Mouse (Mus musculus) limb, embryonic 14.5 days (tissue): ENCODE measurements around the gene Zcchc8. TPM values are rescaled to one million over a fixed set of nuclear protein-coding genes. Genes with fewer than 3 reads are reported as not detected.

Experiments
- ATAC-seq: fragments of 200-750 bp; cut with Nextera tagmentation; 2 replicates; pipeline ENCODE4 v1.8.0; 2017; ENCODE audit warnings: low read depth, moderate number of reproducible peaks, moderate TSS enrichment; ENCODE audit not compliant: low FRiP score
- DNase-seq: peaks from one replicate; pipeline ENCODE4 v3.0.0-alpha.2; 2015; ENCODE audit warnings: low spot score
- H3K27ac ChIP-seq: fragments of 300-500 bp; sonication (generic); replicated peaks from 2 replicates; pipeline ENCODE4 v1.5.1; 2014; ENCODE audit warnings: low read depth, mild to moderate bottlenecking, low read length, moderate library complexity, mixed read lengths
- H3K27me3 ChIP-seq: fragments of 300-500 bp; sonication (generic); 2 replicates; pipeline ENCODE4 v1.6.1; 2014; ENCODE audit warnings: low read length, mixed read lengths; ENCODE audit not compliant: control insufficient read depth, insufficient read depth
- H3K36me3 ChIP-seq: fragments of 300-500 bp; sonication (generic); 2 replicates; pipeline ENCODE4 v1.6.1; 2014; ENCODE audit warnings: mild to moderate bottlenecking, low read length, moderate library complexity, mixed read lengths; ENCODE audit not compliant: control insufficient read depth, insufficient read depth
- H3K4me1 ChIP-seq: fragments of 300-500 bp; sonication (generic); 2 replicates; pipeline ENCODE4 v1.6.1; 2014; ENCODE audit warnings: antibody characterized with exemption, low read length, mixed read lengths; ENCODE audit not compliant: control insufficient read depth, insufficient read depth
- H3K4me2 ChIP-seq: fragments of 300-500 bp; sonication (generic); replicated peaks from 2 replicates; pipeline ENCODE4 v1.6.1; 2014; ENCODE audit warnings: low read depth, mild to moderate bottlenecking, low read length, moderate library complexity; ENCODE audit not compliant: severe bottlenecking
- H3K4me3 ChIP-seq: fragments of 300-500 bp; sonication (generic); replicated peaks from 2 replicates; pipeline ENCODE4 v1.5.1; 2014; ENCODE audit warnings: low read length
- H3K9ac ChIP-seq: fragments of 300-500 bp; sonication (generic); 2 replicates; pipeline ENCODE4 v1.6.1; 2014; ENCODE audit warnings: mild to moderate bottlenecking, low read depth, low read length, moderate library complexity; ENCODE audit not compliant: severe bottlenecking
- H3K9me3 ChIP-seq: fragments of 300-500 bp; sonication (generic); 2 replicates; pipeline ENCODE4 v1.6.1; 2016; ENCODE audit warnings: low read length; ENCODE audit not compliant: control insufficient read depth
- POLR2A ChIP-seq: fragments of 200-500 bp; IDR thresholded peaks from 2 replicates; pipeline ENCODE4 v1.8.0; 2012; ENCODE audit warnings: inconsistent platforms, mild to moderate bottlenecking, moderate library complexity, borderline replicate concordance; ENCODE audit not compliant: insufficient read depth, insufficient read length; ENCODE audit errors: extremely low read depth
- WGBS: fragments of 180-500 bp; shearing (Covaris S2); extraction: QIAGEN DNeasy Blood & Tissue Kit; methylation state at CpG from one replicate; pipeline ENCODE4 v1.1.7; 2014; 5-methylcytosine and 5-hydroxymethylcytosine counted together
- polyA plus RNA-seq, 2 experiments: library from polyadenylated mRNA; depleted of rRNA in 1 of 2; stranded (reverse) in 1 of 2; unstranded in 1 of 2; fragments of >200 nt; fragmentation: Nextera tagmentation in 1 of 2; extraction: Ambion mirVana in 1 of 2; gene quantifications; 2 replicates each; pipeline versions ENCODE4 v1.2.1 to v1.2.3; 2012 to 2014

The Zcchc8 gene
- polyA plus RNA-seq, 2 experiments: 70.9 to 84.5 TPM

GRCm38 (mm10) chr5:123696961-123697360 is 23.9 kb downstream of the Zcchc8 start:
- DNase-seq (no peak), ATAC-seq (no peak)
- H3K27ac ChIP-seq: no peak overlapping the region
- peaks cover 35% of the 10 kb centered on the region for H3K36me3 ChIP-seq
- no peaks in the 10 kb centered on the region for H3K4me1 ChIP-seq
- no peak for TF ChIP-seq POLR2A
- no peaks in the 10 kb centered on the region for H3K9me3 ChIP-seq
- H3K4me2 ChIP-seq: no peak overlapping the region
- 81% methylated on average over 4 of the region's 4 CpGs for WGBS
- H3K4me3 ChIP-seq: no peak overlapping the region
- no peaks in the 10 kb centered on the region for H3K27me3 ChIP-seq
- H3K9ac ChIP-seq: no peak overlapping the region

DNA sequence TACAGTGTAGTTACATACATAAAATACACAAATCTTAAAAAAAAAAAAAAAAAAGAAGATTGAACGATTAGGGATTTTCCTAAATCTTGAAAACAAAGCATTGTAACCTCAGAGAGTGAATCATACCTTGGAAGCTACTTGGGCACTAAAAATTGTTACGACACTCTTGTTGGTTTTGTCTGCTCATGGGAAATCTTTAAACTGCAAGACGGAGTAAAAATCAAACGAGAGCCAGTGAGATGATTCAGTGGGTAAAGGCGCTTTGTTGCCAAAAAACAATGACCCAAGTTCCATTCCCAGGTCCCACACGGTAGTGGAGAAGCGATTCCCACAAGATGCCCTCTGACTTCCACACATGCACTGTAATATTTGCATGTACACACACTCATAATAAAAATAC is 24.7 kb downstream of the Zcchc8 start:
- Histone ChIP-seq H3K4me3 (no peak overlapping the region), H3K9ac (no peak overlapping the region), H3K27me3 (no peaks in the 10 kb centered on the region), H3K4me2 (no peak overlapping the region), H3K27ac (no peak overlapping the region), H3K36me3 (peaks cover 28% of the 10 kb centered on the region), H3K9me3 (no peaks in the 10 kb centered on the region), H3K4me1 (no peaks in the 10 kb centered on the region)
- no peak for TF ChIP-seq POLR2A
- DNase-seq (no peak), ATAC-seq (no peak)
- 90% methylated on average over 7 of the region's 7 CpGs for WGBS

DNA sequence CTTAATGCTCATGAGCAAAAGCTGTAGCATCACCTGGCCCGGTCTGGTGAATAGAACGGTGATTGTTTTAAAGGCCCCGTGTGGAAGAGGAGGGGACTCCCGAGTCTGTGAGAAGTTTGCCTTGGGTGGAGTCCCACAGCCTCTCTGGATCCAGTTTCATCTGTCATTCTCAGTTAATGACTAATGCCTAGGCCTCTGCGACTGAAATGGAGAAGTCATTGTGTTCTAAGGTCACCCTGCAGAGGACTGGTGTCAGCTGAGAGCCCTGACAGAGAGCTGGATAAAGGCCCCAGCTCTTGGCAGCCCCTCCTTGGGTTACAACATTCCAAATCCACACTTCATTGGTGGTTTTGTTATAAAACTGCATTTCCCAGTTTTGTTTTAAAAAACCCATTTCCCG is 26.4 kb downstream of the Zcchc8 start:
- no peak for DNase-seq
- TF ChIP-seq POLR2A: no peak
- no peak overlapping the region for H3K4me2 ChIP-seq
- no peak overlapping the region for H3K4me3 ChIP-seq
- no peaks in the 10 kb centered on the region for H3K27me3 ChIP-seq
- peaks cover 14% of the 10 kb centered on the region for H3K36me3 ChIP-seq
- WGBS: 51% methylated on average over 6 of the region's 6 CpGs
- no peak overlapping the region for H3K27ac ChIP-seq
- 0 out of 2 replicates have a peak, but pooled peaks have one; percentile 17 for ATAC-seq
- no peak overlapping the region for H3K9ac ChIP-seq
- no peaks in the 10 kb centered on the region for H3K9me3 ChIP-seq
- H3K4me1 ChIP-seq: no peaks in the 10 kb centered on the region

GRCm38 (mm10) chr5:123684221-123685144 is 36.4 kb downstream of the Zcchc8 start, which contains the start of gene Clip1:
Gene Clip1, minus strand, starts transcription at chr5:123684618.
- peak; percentile 59; the same call in 1 of the 2 replicates for TF ChIP-seq POLR2A
- Histone ChIP-seq H3K9ac (peak within 1 kb of the TSS; percentile 96), H3K4me1 (peaks cover 20% of the 10 kb centered on the region), H3K27me3 (no peaks in the 10 kb centered on the region), H3K27ac (peak within 1 kb of the TSS; percentile 92), H3K4me2 (peak within 1 kb of the TSS; percentile 85), H3K36me3 (no peaks in the 10 kb centered on the region), H3K9me3 (no peaks in the 10 kb centered on the region), H3K4me3 (peak within 1 kb of the TSS; percentile 87)
- 2% methylated on average over 39 of the region's 64 CpGs for WGBS
- DNase-seq (peak; percentile 53), ATAC-seq (peak; percentile 64)

DNA sequence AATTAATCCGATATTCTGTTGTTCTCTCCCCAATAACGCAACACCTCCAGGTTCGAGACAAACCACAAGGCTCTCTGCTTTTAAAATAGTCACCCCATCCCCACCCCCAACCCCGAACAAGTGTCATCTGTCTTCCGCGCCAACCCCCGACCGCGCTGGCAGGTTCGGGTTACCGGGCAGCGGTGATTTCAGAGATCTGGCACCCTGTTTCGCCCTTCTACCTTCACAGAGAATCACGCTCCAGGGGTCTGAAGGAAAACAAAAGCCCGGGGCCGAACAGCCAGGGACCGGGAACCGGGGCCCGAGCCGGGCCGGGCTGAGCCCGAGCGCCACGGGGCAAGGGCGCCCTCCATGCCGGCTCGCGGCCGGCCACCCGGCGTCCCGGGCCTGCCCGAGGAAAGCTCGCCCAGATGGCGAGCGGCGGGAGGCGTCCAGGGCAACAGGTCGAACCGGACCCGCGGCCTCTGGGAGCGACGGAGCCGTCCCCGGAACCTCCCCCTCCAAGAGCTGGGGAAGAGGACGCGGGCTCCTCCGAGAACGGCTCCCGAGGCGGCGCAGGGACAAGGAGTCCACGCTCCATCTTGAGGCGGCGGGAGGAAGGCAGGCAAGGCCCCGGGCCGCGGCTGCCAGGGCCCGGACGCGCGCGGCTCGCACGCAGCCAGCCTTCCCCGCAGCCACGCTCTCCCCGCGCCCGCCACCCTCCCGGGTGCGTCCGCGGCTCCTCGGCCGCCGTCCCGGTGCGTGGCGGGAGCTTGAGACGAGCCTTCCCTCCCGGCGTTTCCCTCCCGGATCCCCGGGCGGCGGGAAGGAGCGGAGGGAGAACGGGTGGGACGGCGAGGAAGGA is 37.3 kb downstream of the Zcchc8 start:
- 1% methylated on average over 35 of the region's 92 CpGs for WGBS
- Histone ChIP-seq H3K27ac (peak overlapping the region; percentile 92), H3K4me1 (peaks cover 20% of the 10 kb centered on the region), H3K36me3 (no peaks in the 10 kb centered on the region), H3K4me2 (peak overlapping the region; percentile 85), H3K9me3 (no peaks in the 10 kb centered on the region), H3K27me3 (no peaks in the 10 kb centered on the region), H3K4me3 (peak overlapping the region; percentile 87), H3K9ac (peak overlapping the region; percentile 96)
- no peak for TF ChIP-seq POLR2A
- ATAC-seq (peak; percentile 70), DNase-seq (no peak)
